Mouse (Mus musculus): Measurements from ENCODE around the gene Evi2. TPM values are rescaled to one million over a fixed set of nuclear protein-coding genes. Genes with fewer than 3 reads are reported as not detected.

Evi2 gene
- polyA plus RNA-seq, 1 experiment from 2014 or later: 1.3 TPM

DNA sequence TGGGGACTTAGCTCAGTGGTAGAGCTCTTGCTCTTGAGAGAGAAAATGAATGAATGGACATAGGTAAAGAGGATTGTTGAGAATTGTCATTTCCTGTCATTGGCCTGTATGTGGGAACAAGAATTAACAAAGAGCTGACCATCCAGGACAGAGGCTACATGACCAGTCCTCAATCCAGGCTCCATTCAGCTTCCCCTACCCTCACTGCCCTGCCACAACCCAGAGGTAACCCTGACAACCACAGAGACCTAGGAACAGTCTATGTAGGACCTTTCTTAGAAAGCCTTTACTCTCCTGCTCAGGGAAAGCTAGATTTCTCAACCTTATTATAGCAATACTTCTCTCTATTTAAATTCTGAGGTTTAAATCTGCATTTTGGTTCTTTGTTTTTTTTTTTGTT is 9.6 kb downstream of the Evi2 start:
- no peak for DNase-seq (ENCODE audit: low spot score)

GRCm38 (mm10) chr11:79519878-79520291 is 10.5 kb downstream of the Evi2 start:
- no peaks in the 10 kb centered on the region for H3K4me1 ChIP-seq
- no peak for DNase-seq (ENCODE audit: low spot score)
- no peaks in the 10 kb centered on the region for H3K27me3 ChIP-seq (ENCODE audit: insufficient read depth, poor library complexity, severe bottlenecking)
- H3K4me3 ChIP-seq: no peak overlapping the region
- WGBS: 87% methylated on average over 1 of the region's 1 CpGs
- no peaks in the 10 kb centered on the region for H3K9me3 ChIP-seq
- H3K36me3 ChIP-seq: no peaks in the 10 kb centered on the region
- H3K27ac ChIP-seq: no peak overlapping the region

More for the DNA sequence above, 9.6 kb downstream of the Evi2 start:
- no peak overlapping the region for H3K4me3 ChIP-seq
- H3K9me3 ChIP-seq: no peaks in the 10 kb centered on the region
- H3K27me3 ChIP-seq (ENCODE audit: insufficient read depth, poor library complexity, severe bottlenecking): no peaks in the 10 kb centered on the region
- no peaks in the 10 kb centered on the region for H3K36me3 ChIP-seq
- H3K4me1 ChIP-seq: no peaks in the 10 kb centered on the region
- H3K27ac ChIP-seq: no peak overlapping the region

GRCm38 (mm10) chr11:79519299-79519698 is 11.1 kb downstream of the Evi2 start:
- Histone ChIP-seq H3K4me3 (no peak overlapping the region), H3K36me3 (no peaks in the 10 kb centered on the region), H3K4me1 (no peaks in the 10 kb centered on the region), H3K9me3 (no peaks in the 10 kb centered on the region), H3K27ac (no peak overlapping the region), H3K27me3 (ENCODE audit: insufficient read depth, poor library complexity, severe bottlenecking) (no peaks in the 10 kb centered on the region)
- WGBS: 85% methylated on average over 6 of the region's 6 CpGs
- DNase-seq (ENCODE audit: low spot score): no peak

- H3K27ac ChIP-seq: no peak overlapping the region
- no peak overlapping the region for H3K4me3 ChIP-seq
- 94% methylated on average over 2 of the region's 2 CpGs for WGBS
- H3K4me1 ChIP-seq: no peaks in the 10 kb centered on the region
- H3K36me3 ChIP-seq: no peaks in the 10 kb centered on the region
- no peaks in the 10 kb centered on the region for H3K9me3 ChIP-seq
- no peaks in the 10 kb centered on the region for H3K27me3 ChIP-seq (ENCODE audit: insufficient read depth, poor library complexity, severe bottlenecking)
- no peak for DNase-seq (ENCODE audit: low spot score)
These were observed 14.6 kb downstream of the Evi2 start for GRCm38 (mm10) chr11:79515798-79516197.

DNA sequence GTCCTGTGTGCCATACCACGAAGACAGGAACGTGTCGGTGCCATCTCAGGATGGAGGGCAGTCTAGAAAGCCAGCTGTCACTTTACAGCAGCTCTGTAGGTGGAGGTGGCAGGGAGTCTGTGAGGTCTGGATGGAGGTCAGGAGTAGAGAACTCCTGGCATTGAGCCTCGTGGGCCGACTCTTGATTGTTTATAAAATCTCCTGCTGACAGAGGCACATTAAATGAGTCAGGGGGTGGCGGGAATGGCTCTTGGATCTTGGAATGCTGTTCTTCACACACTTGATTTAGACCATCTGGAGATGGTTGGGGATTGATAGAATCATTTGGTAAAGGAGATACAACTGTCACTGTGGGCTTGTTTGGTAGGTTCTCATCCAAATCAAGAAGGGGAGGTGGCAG is 15.1 kb downstream of the Evi2 start:
- H3K4me3 ChIP-seq: no peak overlapping the region
- WGBS: 79% methylated on average over 6 of the region's 6 CpGs
- H3K36me3 ChIP-seq: no peaks in the 10 kb centered on the region
- no peaks in the 10 kb centered on the region for H3K27me3 ChIP-seq (ENCODE audit: insufficient read depth, poor library complexity, severe bottlenecking)
- no peaks in the 10 kb centered on the region for H3K9me3 ChIP-seq
- no peak for DNase-seq (ENCODE audit: low spot score)
- no peak overlapping the region for H3K27ac ChIP-seq
- H3K4me1 ChIP-seq: no peaks in the 10 kb centered on the region

- H3K4me1 ChIP-seq: no peaks in the 10 kb centered on the region
- no peak for DNase-seq (ENCODE audit: low spot score)
- H3K9me3 ChIP-seq: no peaks in the 10 kb centered on the region
- no peak overlapping the region for H3K4me3 ChIP-seq
- no peaks in the 10 kb centered on the region for H3K27me3 ChIP-seq (ENCODE audit: insufficient read depth, poor library complexity, severe bottlenecking)
- H3K27ac ChIP-seq: no peak overlapping the region
- H3K36me3 ChIP-seq: no peaks in the 10 kb centered on the region
- WGBS: 88% methylated on average over 3 of the region's 3 CpGs
These were observed 18.4 kb downstream of the Evi2 start for GRCm38 (mm10) chr11:79511970-79512369.

- H3K4me3 ChIP-seq: no peak overlapping the region
- WGBS: 91% methylated on average over 7 of the region's 7 CpGs
These were observed 25.9 kb downstream of the Evi2 start for GRCm38 (mm10) chr11:79504506-79504905.

GRCm38 (mm10) chr11:79503845-79504244 is 26.5 kb downstream of the Evi2 start, which contains the start of gene Omg:
Gene Omg, minus strand, starts transcription at chr11:79504084.
- Histone ChIP-seq H3K4me3 (no peak within 1 kb of the TSS), H3K36me3 (no peaks in the 10 kb centered on the region), H3K9me3 (no peaks in the 10 kb centered on the region), H3K27me3 (ENCODE audit: insufficient read depth, poor library complexity, severe bottlenecking) (no peaks in the 10 kb centered on the region), H3K4me1 (no peaks in the 10 kb centered on the region), H3K27ac (no peak within 1 kb of the TSS)
- 63% methylated on average over 8 of the region's 8 CpGs for WGBS
- no peak for DNase-seq (ENCODE audit: low spot score)

More at GRCm38 (mm10) chr11:79504506-79504905, 25.9 kb downstream of the Evi2 start:
- Histone ChIP-seq H3K4me1 (no peaks in the 10 kb centered on the region), H3K36me3 (no peaks in the 10 kb centered on the region), H3K9me3 (no peaks in the 10 kb centered on the region), H3K27me3 (ENCODE audit: insufficient read depth, poor library complexity, severe bottlenecking) (no peaks in the 10 kb centered on the region), H3K27ac (no peak overlapping the region)
- DNase-seq (ENCODE audit: low spot score): no peak

GRCm38 (mm10) chr11:79502917-79503316 is 27.5 kb downstream of the Evi2 start:
- 73% methylated on average over 2 of the region's 2 CpGs for WGBS
- no peaks in the 10 kb centered on the region for H3K27me3 ChIP-seq (ENCODE audit: insufficient read depth, poor library complexity, severe bottlenecking)
- H3K36me3 ChIP-seq: no peaks in the 10 kb centered on the region
- H3K4me3 ChIP-seq: no peak overlapping the region
- no peak for DNase-seq (ENCODE audit: low spot score)
- no peak overlapping the region for H3K27ac ChIP-seq
- no peaks in the 10 kb centered on the region for H3K4me1 ChIP-seq
- no peaks in the 10 kb centered on the region for H3K9me3 ChIP-seq

- Histone ChIP-seq H3K9me3 (no peaks in the 10 kb centered on the region), H3K36me3 (peaks cover 10% of the 10 kb centered on the region; the same call in 1 of the 2 replicates), H3K4me3 (no peak overlapping the region), H3K27ac (no peak overlapping the region), H3K27me3 (ENCODE audit: insufficient read depth, poor library complexity, severe bottlenecking) (no peaks in the 10 kb centered on the region), H3K4me1 (no peaks in the 10 kb centered on the region)
- DNase-seq (ENCODE audit: low spot score): no peak
- 79% methylated on average over 10 of the region's 10 CpGs for WGBS
These were observed 35.2 kb downstream of the Evi2 start for GRCm38 (mm10) chr11:79494976-79495800.

GRCm38 (mm10) chr11:79484721-79485120 is 45.7 kb downstream of the Evi2 start:
- Histone ChIP-seq H3K27me3 (ENCODE audit: insufficient read depth, poor library complexity, severe bottlenecking) (no peaks in the 10 kb centered on the region), H3K9me3 (no peaks in the 10 kb centered on the region), H3K4me3 (no peak overlapping the region), H3K36me3 (peaks cover 20% of the 10 kb centered on the region), H3K4me1 (no peaks in the 10 kb centered on the region), H3K27ac (no peak overlapping the region)
- no peak for DNase-seq (ENCODE audit: low spot score)

- H3K4me3 ChIP-seq: no peak overlapping the region
- WGBS: 86% methylated on average over 7 of the region's 7 CpGs
These were observed 46.4 kb downstream of the Evi2 start for GRCm38 (mm10) chr11:79483876-79484528.

DNA sequence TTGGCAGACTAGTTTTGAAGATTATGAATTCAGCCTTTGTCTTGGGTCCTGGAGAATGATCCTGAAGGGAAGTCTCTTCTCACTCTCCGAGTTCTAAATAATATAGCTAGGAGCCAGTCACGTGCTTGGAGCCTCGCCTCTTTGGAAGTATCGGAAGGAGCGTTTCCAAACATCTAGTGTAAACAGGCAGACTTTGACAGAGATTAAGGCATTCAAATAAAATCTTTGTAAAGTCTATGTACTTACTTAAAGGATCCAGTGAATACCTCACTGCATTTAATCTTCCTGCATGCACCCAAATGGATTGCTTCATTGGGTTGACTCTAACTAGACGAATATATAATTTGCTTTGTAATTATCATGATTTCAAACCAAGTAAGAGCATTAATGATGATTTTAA is 47.0 kb downstream of the Evi2 start:
- peaks cover 27% of the 10 kb centered on the region for H3K36me3 ChIP-seq
- 91% methylated on average over 6 of the region's 6 CpGs for WGBS
- H3K9me3 ChIP-seq: no peaks in the 10 kb centered on the region
- no peaks in the 10 kb centered on the region for H3K4me1 ChIP-seq
- H3K27ac ChIP-seq: no peak overlapping the region
- H3K4me3 ChIP-seq: no peak overlapping the region
- no peaks in the 10 kb centered on the region for H3K27me3 ChIP-seq (ENCODE audit: insufficient read depth, poor library complexity, severe bottlenecking)
- DNase-seq (ENCODE audit: low spot score): no peak

More at GRCm38 (mm10) chr11:79483876-79484528, 46.4 kb downstream of the Evi2 start:
- H3K9me3 ChIP-seq: no peaks in the 10 kb centered on the region
- peaks cover 20% of the 10 kb centered on the region for H3K36me3 ChIP-seq
- H3K27me3 ChIP-seq (ENCODE audit: insufficient read depth, poor library complexity, severe bottlenecking): no peaks in the 10 kb centered on the region
- no peak overlapping the region for H3K27ac ChIP-seq
- H3K4me1 ChIP-seq: no peaks in the 10 kb centered on the region
- DNase-seq (ENCODE audit: low spot score): no peak
